Mouse (Mus musculus) kidney, adult 2 months (tissue): ENCODE measurements around the gene Armc6.

Source experiments
- CTCF ChIP-seq: fragments of 200-500 bp; conservative IDR thresholded peaks from 2 replicates; pipeline ENCODE4 v1.5.1; 2011; ENCODE audit warnings: low read depth, mild to moderate bottlenecking, control low read depth, low read length, moderate library complexity, mixed read lengths; ENCODE audit not compliant: insufficient read depth, insufficient read length
- POLR2A ChIP-seq: fragments of 200-500 bp; IDR thresholded peaks from one replicate; pipeline ENCODE4 v1.6.1; 2011; ENCODE audit warnings: low read depth, low read length, control low read depth

GRCm38 (mm10) chr8:70222041-70222440, 12.2 kb downstream of the Armc6 start:
- TF ChIP-seq CTCF = no peak
- TF ChIP-seq POLR2A = no peak
